Comparison of ENCODE assay signal across 8 mouse cellular contexts in genomic region chrX:73660284-73660665, GRCm38 (mm10). TPM values are rescaled to one million over a fixed set of nuclear protein-coding genes. Genes with fewer than 3 reads are reported as not detected.
DNase-seq lines count a peak whose midpoint lies in the region; ATAC-seq and TF ChIP-seq lines count a peak whose summit lies in the region.

No protein-coding gene starts in this region.

- H3K4me3 ChIP-seq in heart, embryonic 10.5 days = peak overlapping the region; percentile 60
- H3K4me3 ChIP-seq in thymus, adult 2 months (ENCODE audit: control insufficient read depth, insufficient read depth, low read length) = peak overlapping the region; percentile 46
- peak overlapping the region; percentile 40 for H3K4me3 ChIP-seq in liver, embryonic 12.5 days

- intact Hi-C loops in heart, postnatal 25 days (cut with DNase I) = no loop called here

- H3K27ac ChIP-seq in heart, embryonic 10.5 days = peak overlapping the region; percentile 78
- no peak overlapping the region for H3K27ac ChIP-seq in thymus, adult 2 months (ENCODE audit: control insufficient read depth, insufficient read depth, low read length)
- no peak overlapping the region for H3K27ac ChIP-seq in liver, embryonic 12.5 days

- no peak for ATAC-seq in liver, embryonic 12.5 days

- TF ChIP-seq CTCF in thymus, adult 2 months (IDR thresholded peaks at IDR 0.05; ENCODE audit: borderline replicate concordance, control insufficient read depth, extremely low read depth, insufficient read depth, low read length, poor library complexity) = no peak

- DNase-seq in heart, embryonic 10.5 days (ENCODE audit: low spot score) = peak; percentile 58
- no peak for DNase-seq in heart, postnatal 25 days (ENCODE audit: low spot score)
- DNase-seq in thymus, adult 2 months = no peak
- DNase-seq in thymus, postnatal 14 days = no peak
- DNase-seq in adrenal gland, adult 8-10 months = no peak
- no peak for DNase-seq in adrenal gland, postnatal 36 days
- DNase-seq in embryo, embryonic 10.5 days (ENCODE audit: low spot score) = no peak

- no peaks in the 10 kb centered on the region for H3K4me1 ChIP-seq in heart, embryonic 10.5 days
- peaks cover 21% of the 10 kb centered on the region for H3K4me1 ChIP-seq in thymus, adult 2 months (replicated peaks; ENCODE audit: control insufficient read depth, insufficient read depth, low read length)
- H3K4me1 ChIP-seq in liver, embryonic 12.5 days = 0 out of 2 replicates have a peak, but pooled peaks cover 7% of the 10 kb centered on the region

- no peak overlapping the region; the same call in 1 of the 2 replicates for H3K9ac ChIP-seq in liver, embryonic 12.5 days

- no peak for TF ChIP-seq POLR2A in thymus, adult 2 months (IDR thresholded peaks at IDR 0.05; ENCODE audit: control insufficient read depth, extremely low read depth, insufficient read depth, low read length, poor library complexity)

- peak overlapping the region; percentile 69 for H3K4me2 ChIP-seq in liver, embryonic 12.5 days

- H3K27me3 ChIP-seq in heart, embryonic 10.5 days (ENCODE audit: insufficient read depth, poor library complexity, severe bottlenecking) = peaks cover 50% of the 10 kb centered on the region; the same call in 1 of the 2 replicates
- H3K27me3 ChIP-seq in thymus, adult 2 months (ENCODE audit: control insufficient read depth, insufficient read depth, low read length) = no peaks in the 10 kb centered on the region
- H3K27me3 ChIP-seq in liver, embryonic 12.5 days (replicated peaks) = peaks cover 43% of the 10 kb centered on the region

- H3K9me3 ChIP-seq in heart, embryonic 10.5 days = no peaks in the 10 kb centered on the region
- no peaks in the 10 kb centered on the region for H3K9me3 ChIP-seq in liver, embryonic 12.5 days (replicated peaks)

- 64% methylated on average over 3 of the region's 3 CpGs for WGBS in heart, embryonic 10.5 days
- 88% methylated on average over 3 of the region's 3 CpGs for WGBS in thymus, adult 2 months
- WGBS in liver, embryonic 12.5 days (ENCODE audit: insufficient replicate concordance) = 54% methylated on average over 3 of the region's 3 CpGs

- H3K36me3 ChIP-seq in heart, embryonic 10.5 days = no peaks in the 10 kb centered on the region
- H3K36me3 ChIP-seq in thymus, adult 2 months (ENCODE audit: control insufficient read depth, insufficient read depth, low read length) = no peaks in the 10 kb centered on the region
- H3K36me3 ChIP-seq in liver, embryonic 12.5 days = no peaks in the 10 kb centered on the region

RNA-seq across cellular contexts. Expression of gene Pnck, which starts 0.4 kb away (rescaled TPM):
- 7.3 and 8.0 TPM in 2 replicates for polyA plus RNA-seq in heart, embryonic 10.5 days (2016; fragmentation: Nextera tagmentation; extraction: Ambion mirVana)
- 1 to 10 TPM; 5.0 to 7.6 TPM for total RNA-seq in heart, postnatal 25 days (2021)
- polyA plus RNA-seq in thymus, adult 2 months (2012; rRNA removed) = 6.4 and 6.9 TPM in 2 replicates
- 1.2 and 1.4 TPM in 2 replicates for polyA plus RNA-seq in liver, embryonic 12.5 days (2016; fragmentation: Nextera tagmentation; extraction: Ambion mirVana)
- 10 to 100 TPM; 10.6 to 29.6 (median 18.5) TPM for total RNA-seq in adrenal gland, adult 8-10 months (2022)
- 1 to 10 TPM; 6.9 to 7.0 TPM for total RNA-seq in adrenal gland, postnatal 36 days (2021)

RNA-seq across cellular contexts. Expression of gene Slc6a8, which starts 12.7 kb away (rescaled TPM):
- 5.8 and 6.2 TPM in 2 replicates for polyA plus RNA-seq in heart, embryonic 10.5 days (2016; fragmentation: Nextera tagmentation; extraction: Ambion mirVana)
- total RNA-seq in heart, postnatal 25 days (2021) = 100 to 1,000 TPM; 123 to 125 TPM
- 38.1 and 44.5 TPM in 2 replicates for polyA plus RNA-seq in thymus, adult 2 months (2012; rRNA removed)
- 1.3 and 1.8 TPM in 2 replicates for polyA plus RNA-seq in liver, embryonic 12.5 days (2016; fragmentation: Nextera tagmentation; extraction: Ambion mirVana)
- 100 to 1,000 TPM in 3 of 4 experiments, 10 to 100 TPM in 1; 63.8 to 185 (median 134) TPM for total RNA-seq in adrenal gland, adult 8-10 months (2022)
- total RNA-seq in adrenal gland, postnatal 36 days (2021) = 100 to 1,000 TPM in 1 of 2 experiments, 10 to 100 TPM in 1; 62.6 to 126 TPM

RNA-seq across cellular contexts. Expression of gene Dusp9, which starts 21.1 kb away (rescaled TPM):
- polyA plus RNA-seq in heart, embryonic 10.5 days (2016; fragmentation: Nextera tagmentation; extraction: Ambion mirVana) = 26.1 and 65.3 TPM in 2 replicates
- total RNA-seq in heart, postnatal 25 days (2021) = not detected
- polyA plus RNA-seq in thymus, adult 2 months (2012; rRNA removed) = 1.1 and 1.2 TPM in 2 replicates
- polyA plus RNA-seq in liver, embryonic 12.5 days (2016; fragmentation: Nextera tagmentation; extraction: Ambion mirVana) = 55.2 and 56.5 TPM in 2 replicates
- 1 to 10 TPM in 1 of 4 experiments, under 1 TPM in 3; 0.17 to 1.1 (median 0.52) TPM for total RNA-seq in adrenal gland, adult 8-10 months (2022)
- 1 to 10 TPM in 1 of 2 experiments, under 1 TPM in 1; 0.49 to 2.0 TPM for total RNA-seq in adrenal gland, postnatal 36 days (2021)

RNA-seq across cellular contexts. Expression of gene Bcap31, which starts 55.7 kb away (rescaled TPM):
- 178 and 211 TPM in 2 replicates for polyA plus RNA-seq in heart, embryonic 10.5 days (2016; fragmentation: Nextera tagmentation; extraction: Ambion mirVana)
- 10 to 100 TPM; 76.5 to 81.9 TPM for total RNA-seq in heart, postnatal 25 days (2021)
- polyA plus RNA-seq in thymus, adult 2 months (2012; rRNA removed) = 45.8 and 54.4 TPM in 2 replicates
- polyA plus RNA-seq in liver, embryonic 12.5 days (2016; fragmentation: Nextera tagmentation; extraction: Ambion mirVana) = 173 and 175 TPM in 2 replicates
- 100 to 1,000 TPM; 212 to 320 (median 258) TPM for total RNA-seq in adrenal gland, adult 8-10 months (2022)
- total RNA-seq in adrenal gland, postnatal 36 days (2021) = 100 to 1,000 TPM; 278 to 286 TPM

RNA-seq across cellular contexts. Expression of gene Abcd1, which starts 56.1 kb away (rescaled TPM):
- 9.8 and 11.7 TPM in 2 replicates for polyA plus RNA-seq in heart, embryonic 10.5 days (2016; fragmentation: Nextera tagmentation; extraction: Ambion mirVana)
- total RNA-seq in heart, postnatal 25 days (2021) = 10 to 100 TPM; 29.1 to 30.6 TPM
- polyA plus RNA-seq in thymus, adult 2 months (2012; rRNA removed) = 73.8 and 76.3 TPM in 2 replicates
- polyA plus RNA-seq in liver, embryonic 12.5 days (2016; fragmentation: Nextera tagmentation; extraction: Ambion mirVana) = 9.9 and 10.6 TPM in 2 replicates
- 10 to 100 TPM; 23.0 to 38.2 (median 29.4) TPM for total RNA-seq in adrenal gland, adult 8-10 months (2022)
- total RNA-seq in adrenal gland, postnatal 36 days (2021) = 10 to 100 TPM; 21.6 to 31.5 TPM
